8 mouse cellular contexts compared by ENCODE assay signal in the genomic region with DNA sequence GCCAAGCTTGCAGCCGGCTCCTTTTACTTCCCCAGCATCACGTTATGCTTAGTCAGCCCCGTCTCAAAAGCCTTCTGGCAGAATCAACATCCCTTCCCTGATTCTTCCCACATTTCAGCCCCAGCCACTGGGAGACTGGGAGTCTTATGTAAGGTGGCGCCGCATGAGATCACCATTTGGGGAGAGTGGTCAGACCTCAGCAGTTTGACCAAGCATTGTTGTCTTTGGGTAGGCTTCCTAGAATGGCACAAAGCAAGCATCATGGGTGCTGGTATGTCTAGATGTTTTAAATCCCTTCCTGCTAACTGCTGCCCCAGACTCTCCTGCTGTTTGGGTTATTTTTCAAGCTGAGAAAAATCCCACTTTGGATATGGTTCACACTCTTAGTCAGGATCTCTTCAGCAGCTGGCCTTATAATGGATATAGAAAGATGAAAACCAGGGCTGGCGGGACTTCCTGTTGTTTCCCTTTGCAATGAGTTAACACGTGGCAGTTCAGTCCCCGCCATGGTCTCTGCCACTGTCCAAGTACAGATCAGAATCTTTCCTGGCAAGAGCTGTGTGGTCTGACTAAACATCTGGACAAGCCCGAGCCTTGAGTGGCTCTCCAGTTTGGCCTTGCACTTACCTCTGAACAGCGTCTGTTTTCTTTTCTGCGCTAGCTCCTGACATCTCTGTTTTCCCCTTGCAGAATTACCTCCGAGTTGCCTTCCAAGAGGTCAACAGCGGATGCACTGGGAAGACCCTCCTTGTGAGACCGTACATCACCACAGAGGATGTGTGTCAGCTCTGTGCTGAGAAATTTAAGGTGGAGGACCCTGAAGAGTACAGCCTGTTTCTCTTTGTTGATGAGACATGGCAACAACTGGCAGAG. TPM values are rescaled to one million over a fixed set of nuclear protein-coding genes. Genes with fewer than 3 reads are reported as not detected.
DNase-seq lines count a peak whose midpoint lies in the region; ATAC-seq and TF ChIP-seq lines count a peak whose summit lies in the region.

No protein-coding gene starts in this region.

- no peak for TF ChIP-seq POLR2A in kidney, adult 2 months (IDR thresholded peaks at IDR 0.05; ENCODE audit: low read depth, low read length)

- WGBS in forebrain, embryonic 16.5 days = 77% methylated on average over 14 of the region's 14 CpGs
- 81% methylated on average over 14 of the region's 14 CpGs for WGBS in forebrain, embryonic 14.5 days
- 44% methylated on average over 14 of the region's 14 CpGs for WGBS in kidney, adult 2 months
- WGBS in macrophage (ENCODE audit: missing documents) = 66% methylated on average over 14 of the region's 14 CpGs

- peaks cover 3% of the 10 kb centered on the region; the same call in 1 of the 2 replicates for H3K4me1 ChIP-seq in forebrain, embryonic 16.5 days (replicated peaks; ENCODE audit: control insufficient read depth, insufficient read depth, low read length)
- H3K4me1 ChIP-seq in forebrain, embryonic 14.5 days (ENCODE audit: control insufficient read depth, insufficient read depth, low read length) = no peaks in the 10 kb centered on the region
- peaks cover 35% of the 10 kb centered on the region for H3K4me1 ChIP-seq in kidney, adult 2 months (ENCODE audit: control insufficient read depth, insufficient read depth, low read length)

- no peak for TF ChIP-seq CTCF in kidney, adult 2 months (conservative IDR thresholded peaks at IDR 0.05; ENCODE audit: insufficient read depth, insufficient read length, low read depth, low read length)

- no peak overlapping the region for H3K4me3 ChIP-seq in forebrain, embryonic 16.5 days (replicated peaks; ENCODE audit: low read length)
- H3K4me3 ChIP-seq in forebrain, embryonic 14.5 days (ENCODE audit: low read depth, low read length) = no peak overlapping the region
- no peak overlapping the region for H3K4me3 ChIP-seq in kidney, adult 2 months (ENCODE audit: insufficient read depth, low read depth, low read length)
- H3K4me3 ChIP-seq in macrophage (ENCODE audit: inconsistent target) = no peak overlapping the region

- no peak for DNase-seq in forebrain, embryonic 14.5 days (ENCODE audit: low spot score)
- DNase-seq in MN1 (ENCODE audit: low spot score) = peak; percentile 71
- DNase-seq in gastrocnemius, postnatal 25 days = peak; percentile 79
- DNase-seq in kidney, adult 2 months = peak; percentile 65
- DNase-seq in spleen, postnatal 4 days (ENCODE audit: low spot score in 2 of 2) = no peak
- no peak for DNase-seq in spleen, adult 18-20 months

- no peaks in the 10 kb centered on the region for H3K36me3 ChIP-seq in forebrain, embryonic 16.5 days (ENCODE audit: control insufficient read depth, insufficient read depth)
- H3K36me3 ChIP-seq in forebrain, embryonic 14.5 days (ENCODE audit: control insufficient read depth, insufficient read depth, low read length) = peaks cover 5% of the 10 kb centered on the region; the same call in 1 of the 2 replicates
- peaks cover 9% of the 10 kb centered on the region; the same call in 1 of the 2 replicates for H3K36me3 ChIP-seq in kidney, adult 2 months (ENCODE audit: control insufficient read depth, insufficient read depth, low read length)
- H3K36me3 ChIP-seq in macrophage (ENCODE audit: inconsistent target) = peaks cover 32% of the 10 kb centered on the region

- no peaks in the 10 kb centered on the region for H3K27me3 ChIP-seq in forebrain, embryonic 16.5 days (replicated peaks; ENCODE audit: control insufficient read depth, insufficient read depth, low read length)
- H3K27me3 ChIP-seq in forebrain, embryonic 14.5 days (replicated peaks; ENCODE audit: control insufficient read depth, insufficient read depth, low read length) = no peaks in the 10 kb centered on the region
- H3K27me3 ChIP-seq in kidney, adult 2 months (replicated peaks; ENCODE audit: control insufficient read depth, insufficient read depth, low read length) = no peaks in the 10 kb centered on the region

- H3K9me3 ChIP-seq in forebrain, embryonic 16.5 days (ENCODE audit: control insufficient read depth, low read length) = no peaks in the 10 kb centered on the region
- no peaks in the 10 kb centered on the region for H3K9me3 ChIP-seq in forebrain, embryonic 14.5 days (replicated peaks; ENCODE audit: control insufficient read depth, low read length)

- no peak overlapping the region for H3K9ac ChIP-seq in forebrain, embryonic 16.5 days (replicated peaks; ENCODE audit: low read depth, low read length)
- no peak overlapping the region for H3K9ac ChIP-seq in forebrain, embryonic 14.5 days (ENCODE audit: low read length)

- peaks cover 53% of the 10 kb centered on the region for H3K79me2 ChIP-seq in macrophage (ENCODE audit: inconsistent target)

- 0 out of 2 replicates have a peak overlapping the region, but pooled peaks have one; percentile 25 for H3K27ac ChIP-seq in forebrain, embryonic 16.5 days (ENCODE audit: low read length)
- H3K27ac ChIP-seq in forebrain, embryonic 14.5 days (ENCODE audit: low read depth, low read length) = no peak overlapping the region
- peak overlapping the region; percentile 75 for H3K27ac ChIP-seq in kidney, adult 2 months (ENCODE audit: insufficient read depth, low read depth, low read length)
- peak overlapping the region; percentile 99 for H3K27ac ChIP-seq in macrophage

- no peak overlapping the region for H3K4me2 ChIP-seq in forebrain, embryonic 16.5 days (ENCODE audit: low read length)
- no peak overlapping the region for H3K4me2 ChIP-seq in forebrain, embryonic 14.5 days (ENCODE audit: low read length)

- ATAC-seq in forebrain, embryonic 16.5 days = no peak
- no peak for ATAC-seq in forebrain, embryonic 14.5 days

RNA-seq across cellular contexts. Expression of gene Naa20, which starts 16.8 kb away (rescaled TPM):
- polyA plus RNA-seq in forebrain, embryonic 16.5 days (2015; fragmentation: Nextera tagmentation; extraction: Ambion mirVana) = 127 and 128 TPM in 2 replicates
- polyA plus RNA-seq in forebrain, embryonic 14.5 days (2014; fragmentation: Nextera tagmentation; extraction: Ambion mirVana) = 147 and 161 TPM in 2 replicates
- total RNA-seq in gastrocnemius, postnatal 25 days (2021) = 10 to 100 TPM; 54.6 to 57.2 TPM
- 33.9 and 43.7 TPM in 2 replicates for polyA plus RNA-seq in kidney, adult 2 months (2012; rRNA removed)
- 100 to 1,000 TPM in 21 of 26 experiments, 10 to 100 TPM in 5; 43.5 to 281 (median 153) TPM for total RNA-seq in macrophage (2018; cell fraction: chromatin; rRNA removed)
- total RNA-seq in macrophage (2018; cell fraction: cytosol; rRNA removed) = 10 to 100 TPM; 62.8 to 89.3 (median 71.5) TPM
- 100 to 1,000 TPM in 15 of 26 experiments, 10 to 100 TPM in 11; 41.0 to 277 (median 102) TPM for total RNA-seq in macrophage (2018; cell fraction: nucleus; rRNA removed)
- polyA plus RNA-seq in macrophage (2018) = 73.2 to 165 TPM (median 79.1 TPM) in 3 replicates

RNA-seq across cellular contexts. Expression of gene Cfap61, which starts 49.4 kb away (rescaled TPM):
- polyA plus RNA-seq in forebrain, embryonic 16.5 days (2015; fragmentation: Nextera tagmentation; extraction: Ambion mirVana) = 1.3 and 3.8 TPM in 2 replicates
- 2.4 and 2.5 TPM in 2 replicates for polyA plus RNA-seq in forebrain, embryonic 14.5 days (2014; fragmentation: Nextera tagmentation; extraction: Ambion mirVana)
- not detected for total RNA-seq in gastrocnemius, postnatal 25 days (2021)
- polyA plus RNA-seq in kidney, adult 2 months (2012; rRNA removed) = 0.29 and 0.38 TPM in 2 replicates
- 1 to 10 TPM in 1 of 26 experiments, under 1 TPM in 5, not detected in 20; 0.34 to 4.3 (median 0.80) TPM for total RNA-seq in macrophage (2018; cell fraction: chromatin; rRNA removed)
- total RNA-seq in macrophage (2018; cell fraction: cytosol; rRNA removed) = under 1 TPM in 8 of 26 experiments, not detected in 18; 0.04 to 0.22 (median 0.12) TPM
- total RNA-seq in macrophage (2018; cell fraction: nucleus; rRNA removed) = under 1 TPM in 5 of 26 experiments, not detected in 21; 0.20 to 0.60 (median 0.26) TPM
- not detected in 3 replicates for polyA plus RNA-seq in macrophage (2018)

RNA-seq across cellular contexts. Expression of gene Crnkl1, which starts 49.7 kb away (rescaled TPM):
- 33.8 and 34.3 TPM in 2 replicates for polyA plus RNA-seq in forebrain, embryonic 16.5 days (2015; fragmentation: Nextera tagmentation; extraction: Ambion mirVana)
- 34.4 and 36.0 TPM in 2 replicates for polyA plus RNA-seq in forebrain, embryonic 14.5 days (2014; fragmentation: Nextera tagmentation; extraction: Ambion mirVana)
- total RNA-seq in gastrocnemius, postnatal 25 days (2021) = 10 to 100 TPM; 13.3 to 14.2 TPM
- polyA plus RNA-seq in kidney, adult 2 months (2012; rRNA removed) = 5.9 and 8.8 TPM in 2 replicates
- 10 to 100 TPM; 19.3 to 58.5 (median 39.1) TPM for total RNA-seq in macrophage (2018; cell fraction: chromatin; rRNA removed)
- total RNA-seq in macrophage (2018; cell fraction: cytosol; rRNA removed) = 10 to 100 TPM; 15.9 to 25.2 (median 19.1) TPM
- total RNA-seq in macrophage (2018; cell fraction: nucleus; rRNA removed) = 10 to 100 TPM; 18.4 to 42.8 (median 24.8) TPM
- polyA plus RNA-seq in macrophage (2018) = 19.4 to 21.5 TPM (median 19.6 TPM) in 3 replicates

Comparison
In these comparisons a context has a peak if more than half of its experiments do, and no peak if none do; other contexts are left out.
1. DNase-seq: peak in MN1 (single experiment), gastrocnemius, postnatal 25 days (single experiment) and kidney, adult 2 months (single experiment); none in forebrain, embryonic 14.5 days (single experiment), spleen, postnatal 4 days (0 of 2) and spleen, adult 18-20 months (0 of 2).